Mouse (Mus musculus): ENCODE data around the gene Ythdf2.

DNA sequence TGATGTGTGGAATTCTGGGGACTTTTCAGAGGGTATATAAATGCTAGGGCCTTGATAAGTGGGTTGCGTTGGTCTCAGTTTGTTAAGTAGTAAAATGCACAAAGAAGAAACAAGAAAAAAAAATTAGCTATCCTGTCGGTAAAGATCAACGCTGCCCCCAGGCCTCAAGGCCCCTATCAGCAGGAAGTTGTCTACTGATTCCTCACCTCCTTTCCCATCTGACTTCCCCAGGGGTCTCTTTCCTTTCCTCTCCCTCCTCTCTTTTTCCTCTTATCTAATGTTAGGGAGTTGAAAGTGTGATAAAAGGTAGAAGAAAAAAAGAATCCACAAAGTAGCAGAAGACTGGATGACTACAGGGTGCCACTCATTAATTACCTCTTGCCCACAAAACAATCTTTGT lies 28.3 kb upstream of the Ythdf2 start:
- TF ChIP-seq CTCF (IDR thresholded peaks at IDR 0.05; ENCODE audit: low read depth, low read length) (no peak), GATA1 (IDR thresholded peaks at IDR 0.05; ENCODE audit: borderline replicate concordance, low read length) (no peak), TAL1 (conservative IDR thresholded peaks at IDR 0.05; ENCODE audit: low read depth, low read length) (no peak)
